Mouse (Mus musculus): Measurements from ENCODE around the gene Hdgfl2. TPM values are rescaled to one million over a fixed set of nuclear protein-coding genes. Genes with fewer than 3 reads are reported as not detected.

Hdgfl2 gene
- total and polyA plus RNA-seq, 2 experiments: 13.8 to 29.0 TPM

DNA sequence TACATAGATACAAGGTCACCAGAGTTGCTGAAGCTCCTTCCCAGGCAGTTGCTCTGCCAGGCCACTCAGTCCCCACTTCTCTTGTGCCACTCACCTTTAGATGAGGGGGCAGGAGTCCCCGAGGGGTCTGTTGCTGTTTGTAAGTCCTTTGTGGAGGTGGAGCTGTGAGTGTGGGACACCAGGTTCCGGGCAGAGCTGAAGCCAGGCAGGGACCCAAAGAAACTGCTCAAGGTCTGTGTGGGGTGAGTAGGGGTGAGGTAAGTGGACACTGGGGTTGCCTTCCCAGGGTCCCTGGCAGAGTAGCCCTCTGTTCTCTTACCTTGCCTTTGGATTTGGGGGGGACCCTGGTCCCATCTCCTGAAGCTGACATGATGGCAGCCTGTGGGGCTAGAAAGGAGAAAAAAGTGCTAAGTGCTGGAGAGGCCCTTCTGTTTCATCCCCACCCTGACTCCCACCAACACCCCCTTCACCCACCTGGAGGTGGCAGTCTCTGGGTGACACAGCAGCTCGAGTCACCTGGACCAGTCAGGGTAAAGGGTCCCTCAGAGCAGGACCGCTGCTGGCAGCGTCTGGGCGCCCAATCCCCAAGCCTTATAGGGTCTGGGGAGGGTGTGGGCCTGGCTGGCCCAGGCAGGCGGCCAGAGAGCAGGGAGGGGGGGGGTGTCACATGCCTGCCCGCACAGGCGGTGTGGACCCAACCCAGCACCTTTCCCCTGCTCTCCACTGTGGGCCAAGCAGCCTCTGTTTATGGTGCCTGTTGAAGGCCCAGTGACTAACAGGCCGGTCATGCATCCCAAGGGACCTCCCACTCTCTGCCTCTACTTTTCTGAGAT, 30.0 kb downstream of the Hdgfl2 start, which contains the start of gene Plin4:
Gene Plin4, minus strand, starts transcription at position 585 of the 833 bp plus-strand sequence.
- Histone ChIP-seq H3K9ac (ENCODE audit: low read depth, low read length) (peak within 1 kb of the TSS; percentile 20; the same call in 1 of the 2 replicates), H3K27me3 (ENCODE audit: control insufficient read depth, insufficient read depth, low read length) (no peaks in the 10 kb centered on the region), H3K79me2 (ENCODE audit: control insufficient read depth, insufficient read depth, low read length) (no peaks in the 10 kb centered on the region), H3K36me3 (ENCODE audit: control insufficient read depth, insufficient read depth, low read length) (peaks cover 3% of the 10 kb centered on the region; the same call in 1 of the 2 replicates), H3K4me1 (ENCODE audit: control insufficient read depth, insufficient read depth, low read length) (peaks cover 28% of the 10 kb centered on the region), H3K4me3 (ENCODE audit: insufficient read depth, low read depth, low read length) (no peak within 1 kb of the TSS), H3K27ac (replicated peaks; ENCODE audit: insufficient read depth, low read depth, low read length) (peak within 1 kb of the TSS; percentile 85)
- DNase-seq (ENCODE audit: extremely low read depth, low read depth, low spot score): peak; percentile 70
- WGBS: 41% methylated on average over 10 of the region's 10 CpGs
- 0 out of 2 replicates have a peak, but pooled peaks have one; percentile 13 for TF ChIP-seq POLR2A (IDR thresholded peaks at IDR 0.05; ENCODE audit: extremely low read depth, insufficient read depth, low read length)
- TF ChIP-seq CTCF (IDR thresholded peaks at IDR 0.05; ENCODE audit: low read depth, low read length): no peak

GRCm38 (mm10) chr17:56110571-56110970, 31.1 kb downstream of the Hdgfl2 start:
- 30% methylated on average over 4 of the region's 4 CpGs for WGBS
- H3K36me3 ChIP-seq (ENCODE audit: control insufficient read depth, insufficient read depth, low read length): peaks cover 6% of the 10 kb centered on the region; the same call in 1 of the 2 replicates
- H3K27me3 ChIP-seq (ENCODE audit: control insufficient read depth, insufficient read depth, low read length): no peaks in the 10 kb centered on the region
- H3K27ac ChIP-seq (replicated peaks; ENCODE audit: insufficient read depth, low read depth, low read length): peak overlapping the region; percentile 62; the same call in 1 of the 2 replicates
- H3K4me1 ChIP-seq (ENCODE audit: control insufficient read depth, insufficient read depth, low read length): peaks cover 35% of the 10 kb centered on the region
- TF ChIP-seq CTCF (IDR thresholded peaks at IDR 0.05; ENCODE audit: low read depth, low read length) (no peak), POLR2A (IDR thresholded peaks at IDR 0.05; ENCODE audit: extremely low read depth, insufficient read depth, low read length) (no peak)
- no peaks in the 10 kb centered on the region for H3K79me2 ChIP-seq (ENCODE audit: control insufficient read depth, insufficient read depth, low read length)
- DNase-seq (ENCODE audit: extremely low read depth, low read depth, low spot score): peak; percentile 75
- H3K4me3 ChIP-seq (ENCODE audit: insufficient read depth, low read depth, low read length): no peak overlapping the region
- H3K9ac ChIP-seq (ENCODE audit: low read depth, low read length): no peak overlapping the region

GRCm38 (mm10) chr17:56111021-56111420, 31.6 kb downstream of the Hdgfl2 start:
- WGBS: 18% methylated on average over 1 of the region's 1 CpGs
- no peak for DNase-seq (ENCODE audit: extremely low read depth, low read depth, low spot score)
- Histone ChIP-seq H3K27me3 (ENCODE audit: control insufficient read depth, insufficient read depth, low read length) (no peaks in the 10 kb centered on the region), H3K36me3 (ENCODE audit: control insufficient read depth, insufficient read depth, low read length) (peaks cover 6% of the 10 kb centered on the region; the same call in 1 of the 2 replicates), H3K4me1 (ENCODE audit: control insufficient read depth, insufficient read depth, low read length) (peaks cover 40% of the 10 kb centered on the region), H3K4me3 (ENCODE audit: insufficient read depth, low read depth, low read length) (no peak overlapping the region), H3K27ac (replicated peaks; ENCODE audit: insufficient read depth, low read depth, low read length) (peak overlapping the region; percentile 24; the same call in 1 of the 2 replicates), H3K9ac (ENCODE audit: low read depth, low read length) (peak overlapping the region; percentile 11; the same call in 1 of the 2 replicates), H3K79me2 (ENCODE audit: control insufficient read depth, insufficient read depth, low read length) (no peaks in the 10 kb centered on the region)
- TF ChIP-seq CTCF (IDR thresholded peaks at IDR 0.05; ENCODE audit: low read depth, low read length) (no peak), POLR2A (IDR thresholded peaks at IDR 0.05; ENCODE audit: extremely low read depth, insufficient read depth, low read length) (no peak)

GRCm38 (mm10) chr17:56111864-56112263, 32.4 kb downstream of the Hdgfl2 start:
- WGBS: 50% methylated on average over 5 of the region's 5 CpGs
- Histone ChIP-seq H3K27me3 (ENCODE audit: control insufficient read depth, insufficient read depth, low read length) (no peaks in the 10 kb centered on the region), H3K4me3 (ENCODE audit: insufficient read depth, low read depth, low read length) (no peak overlapping the region), H3K27ac (replicated peaks; ENCODE audit: insufficient read depth, low read depth, low read length) (no peak overlapping the region), H3K9ac (ENCODE audit: low read depth, low read length) (no peak overlapping the region), H3K36me3 (ENCODE audit: control insufficient read depth, insufficient read depth, low read length) (peaks cover 6% of the 10 kb centered on the region; the same call in 1 of the 2 replicates), H3K4me1 (ENCODE audit: control insufficient read depth, insufficient read depth, low read length) (peaks cover 41% of the 10 kb centered on the region), H3K79me2 (ENCODE audit: control insufficient read depth, insufficient read depth, low read length) (no peaks in the 10 kb centered on the region)
- DNase-seq (ENCODE audit: extremely low read depth, low read depth, low spot score): peak; percentile 66
- TF ChIP-seq POLR2A (IDR thresholded peaks at IDR 0.05; ENCODE audit: extremely low read depth, insufficient read depth, low read length) (no peak), CTCF (IDR thresholded peaks at IDR 0.05; ENCODE audit: low read depth, low read length) (peak; percentile 92)

DNA sequence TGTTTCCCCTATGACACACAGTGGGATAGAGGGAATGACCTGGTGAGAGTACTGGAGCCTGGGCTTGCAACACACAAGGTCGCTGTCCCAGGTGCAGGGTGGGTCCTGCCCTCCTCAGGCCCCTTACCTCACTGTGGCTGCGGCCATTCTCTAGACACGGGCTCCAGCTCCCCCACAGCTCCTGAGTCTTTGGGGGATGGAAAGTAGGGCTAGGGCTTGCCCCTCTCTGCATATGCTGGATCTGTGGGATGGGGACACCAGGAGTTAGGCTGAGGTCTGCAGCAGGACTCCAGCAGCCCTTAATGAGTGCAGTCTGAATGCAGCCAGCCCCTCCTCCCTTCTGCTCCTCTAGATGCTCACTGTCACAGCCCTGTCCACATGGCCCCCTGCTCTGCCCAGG, 33.3 kb downstream of the Hdgfl2 start:
- H3K27me3 ChIP-seq (ENCODE audit: control insufficient read depth, insufficient read depth, low read length): no peaks in the 10 kb centered on the region
- peaks cover 6% of the 10 kb centered on the region; the same call in 1 of the 2 replicates for H3K36me3 ChIP-seq (ENCODE audit: control insufficient read depth, insufficient read depth, low read length)
- peaks cover 41% of the 10 kb centered on the region for H3K4me1 ChIP-seq (ENCODE audit: control insufficient read depth, insufficient read depth, low read length)
- no peak for TF ChIP-seq CTCF (IDR thresholded peaks at IDR 0.05; ENCODE audit: low read depth, low read length)
- TF ChIP-seq POLR2A (IDR thresholded peaks at IDR 0.05; ENCODE audit: extremely low read depth, insufficient read depth, low read length): no peak
- no peak overlapping the region for H3K4me3 ChIP-seq (ENCODE audit: insufficient read depth, low read depth, low read length)
- 54% methylated on average over 3 of the region's 3 CpGs for WGBS
- H3K27ac ChIP-seq (replicated peaks; ENCODE audit: insufficient read depth, low read depth, low read length): no peak overlapping the region
- no peaks in the 10 kb centered on the region for H3K79me2 ChIP-seq (ENCODE audit: control insufficient read depth, insufficient read depth, low read length)
- DNase-seq (ENCODE audit: extremely low read depth, low read depth, low spot score): peak; percentile 65
- H3K9ac ChIP-seq (ENCODE audit: low read depth, low read length): no peak overlapping the region
